Mouse (Mus musculus) limb, embryonic 15.5 days (tissue): Measurements from ENCODE around the gene Aff3. TPM values are rescaled to one million over a fixed set of nuclear protein-coding genes. Genes with fewer than 3 reads are reported as not detected.

Source experiments
- ATAC-seq: fragments of 200-750 bp; cut with Nextera tagmentation; 2 replicates; pipeline ENCODE4 v1.8.0; 2017; ENCODE audit warnings: low read depth, moderate TSS enrichment; ENCODE audit not compliant: insufficient number of reproducible peaks, low FRiP score, low TSS enrichment
- H3K27ac ChIP-seq: fragments of 300-500 bp; sonication (generic); 2 replicates; pipeline ENCODE4 v1.5.1; 2015; ENCODE audit warnings: moderate library complexity, mild to moderate bottlenecking, inconsistent platforms
- H3K27me3 ChIP-seq: fragments of 300-500 bp; sonication (generic); 2 replicates; pipeline ENCODE4 v1.6.1; 2015; ENCODE audit warnings: inconsistent platforms
- H3K36me3 ChIP-seq: fragments of 300-500 bp; sonication (generic); 2 replicates; pipeline ENCODE4 v1.6.1; 2015; ENCODE audit warnings: inconsistent platforms
- H3K4me1 ChIP-seq: fragments of 300-500 bp; sonication (generic); 2 replicates; pipeline ENCODE4 v1.6.1; 2015; ENCODE audit warnings: inconsistent platforms
- H3K4me2 ChIP-seq: fragments of 300-500 bp; sonication (generic); 2 replicates; pipeline ENCODE4 v1.6.1; 2015; ENCODE audit warnings: mild to moderate bottlenecking, inconsistent platforms
- H3K4me3 ChIP-seq: fragments of 300-500 bp; sonication (generic); 2 replicates; pipeline ENCODE4 v1.5.1; 2015; ENCODE audit warnings: mild to moderate bottlenecking, inconsistent platforms
- H3K9ac ChIP-seq: fragments of 300-500 bp; sonication (generic); 2 replicates; pipeline ENCODE4 v1.6.1; 2015; ENCODE audit warnings: inconsistent platforms
- H3K9me3 ChIP-seq: fragments of 300-500 bp; sonication (generic); 2 replicates; pipeline ENCODE4 v1.6.1; 2016; ENCODE audit warnings: inconsistent platforms
- WGBS: fragments of 180-500 bp; shearing (Covaris S2); methylation state at CpG from one replicate; pipeline ENCODE4 v1.1.7; 2015; 5-methylcytosine and 5-hydroxymethylcytosine counted together
- polyA plus RNA-seq: library from polyadenylated mRNA; unstranded; fragments of >200 nt; fragmentation: Nextera tagmentation; extraction: Ambion mirVana; gene quantifications from 2 replicates; pipeline ENCODE4 v1.2.1, GENCODE M21; 2015

The Aff3 gene
- polyA plus RNA-seq, 1 experiment from 2014 or later = 12.0 TPM

DNA sequence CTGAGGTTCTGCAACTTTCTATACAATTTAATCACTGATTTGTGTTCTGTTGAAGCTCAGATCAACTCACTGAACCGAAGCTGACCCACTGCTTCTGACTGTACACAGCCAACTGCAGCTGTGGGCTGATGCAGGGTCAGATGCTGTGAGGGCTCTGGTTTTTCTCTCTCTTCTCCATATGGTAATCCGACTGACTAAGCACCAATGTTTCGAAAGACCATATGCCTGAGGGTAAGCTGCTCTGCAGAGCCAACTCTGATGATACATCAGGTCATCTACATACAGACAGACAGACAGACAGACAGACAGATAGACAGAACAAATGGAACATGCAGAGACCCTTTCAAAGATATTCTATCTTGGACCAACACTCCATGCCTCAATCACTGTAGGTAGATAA lies 110.2 kb downstream of the Aff3 start:
- Histone ChIP-seq H3K4me3 (no peak overlapping the region), H3K36me3 (no peaks in the 10 kb centered on the region), H3K4me2 (no peak overlapping the region), H3K9me3 (no peaks in the 10 kb centered on the region), H3K27me3 (no peaks in the 10 kb centered on the region), H3K9ac (no peak overlapping the region), H3K27ac (no peak overlapping the region), H3K4me1 (no peaks in the 10 kb centered on the region)
- WGBS = 73% methylated on average over 3 of the region's 3 CpGs
- ATAC-seq = no peak

DNA sequence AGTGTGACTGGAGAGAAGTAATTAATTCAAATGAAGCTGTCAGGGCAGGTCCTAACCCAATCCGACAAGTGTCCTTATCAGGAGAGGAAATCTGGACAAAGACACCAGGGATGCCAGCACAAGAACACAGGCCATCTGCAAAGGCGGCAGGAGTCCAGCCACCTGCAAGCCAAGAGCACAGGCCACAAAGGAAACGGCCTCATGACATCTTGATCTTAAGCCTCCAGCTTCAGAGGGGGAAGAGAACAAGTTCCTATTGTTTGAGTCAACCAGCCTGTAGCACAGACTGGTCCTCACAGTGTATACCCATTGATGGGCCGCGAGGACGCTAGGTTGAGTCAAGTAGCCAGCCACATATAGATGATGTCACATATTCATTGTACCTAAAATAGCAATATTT lies 111.7 kb downstream of the Aff3 start:
- Histone ChIP-seq H3K4me2 (no peak overlapping the region), H3K9me3 (no peaks in the 10 kb centered on the region), H3K9ac (no peak overlapping the region), H3K27me3 (no peaks in the 10 kb centered on the region), H3K36me3 (no peaks in the 10 kb centered on the region), H3K27ac (no peak overlapping the region), H3K4me3 (no peak overlapping the region), H3K4me1 (peaks cover 7% of the 10 kb centered on the region; the same call in 1 of the 2 replicates)
- 71% methylated on average over 6 of the region's 6 CpGs for WGBS
- no peak for ATAC-seq

DNA sequence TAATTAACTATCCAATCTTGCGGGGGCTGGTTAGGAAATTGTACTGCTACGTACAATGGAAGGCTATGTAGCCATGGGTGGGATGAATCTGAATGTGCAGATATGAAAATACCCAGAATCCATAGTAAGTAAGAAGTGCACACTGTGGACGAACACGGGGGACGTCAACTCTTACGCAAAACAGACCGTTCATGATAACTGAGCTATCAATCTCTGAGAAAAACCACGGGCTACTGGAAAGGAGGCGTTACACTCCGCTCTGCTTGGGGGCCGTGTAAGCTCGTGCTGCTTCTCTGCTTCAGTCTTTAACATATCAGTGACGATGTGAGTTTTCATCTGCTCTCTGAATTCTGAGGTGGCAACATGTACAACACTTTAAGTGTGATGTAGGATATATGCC lies 114.2 kb downstream of the Aff3 start:
- Histone ChIP-seq H3K9ac (no peak overlapping the region), H3K4me1 (peaks cover 24% of the 10 kb centered on the region)
- no peak for ATAC-seq

DNA sequence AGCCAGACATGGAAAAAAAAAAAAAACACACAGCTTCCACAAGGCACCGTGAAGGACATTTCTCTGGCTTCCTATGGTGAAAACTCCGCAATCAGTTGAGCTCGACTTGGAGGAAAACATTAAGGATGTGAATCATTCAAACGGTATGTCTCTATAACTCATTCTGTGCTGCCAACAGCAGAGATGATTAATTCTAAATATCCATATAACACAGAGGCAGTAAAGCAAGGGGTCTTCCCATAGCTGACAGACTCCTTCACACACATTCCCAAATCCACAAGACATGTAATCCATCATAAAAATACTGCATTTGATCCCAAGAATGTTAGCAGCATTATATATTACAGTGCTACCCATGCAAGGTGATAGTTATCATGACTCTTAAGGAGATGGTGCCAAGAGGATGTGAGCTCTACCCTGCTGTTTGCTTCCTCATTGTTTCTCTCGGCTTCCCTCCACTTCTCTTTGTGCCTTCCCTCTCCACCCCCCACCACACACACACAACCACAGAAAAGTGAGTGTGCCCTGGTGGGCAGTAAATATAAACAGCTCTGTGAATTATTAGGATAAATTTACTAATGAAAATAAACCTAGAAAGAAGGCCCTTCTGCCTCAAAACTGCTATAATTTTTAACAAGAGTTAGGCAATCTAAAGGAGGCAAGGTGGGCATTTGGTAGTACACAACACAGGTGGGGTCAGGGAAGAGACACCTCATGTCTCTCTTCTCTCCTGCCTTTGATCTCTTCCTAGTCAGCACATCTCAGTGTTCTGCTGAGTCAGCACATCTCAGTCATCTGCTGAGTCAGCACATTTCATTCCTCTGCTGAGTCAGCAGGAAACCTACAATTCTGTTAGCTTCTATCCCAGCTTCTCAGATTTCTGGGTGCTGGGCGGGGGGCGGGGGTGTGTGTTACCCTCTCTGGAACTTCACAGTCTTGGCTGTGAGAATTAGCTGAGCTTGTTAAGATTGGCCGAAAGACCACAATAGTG lies 115.8 kb downstream of the Aff3 start:
- WGBS = 51% methylated on average over 8 of the region's 8 CpGs
- ATAC-seq = no peak
- Histone ChIP-seq H3K27ac (no peak overlapping the region), H3K4me1 (peaks cover 28% of the 10 kb centered on the region), H3K4me2 (no peak overlapping the region), H3K27me3 (no peaks in the 10 kb centered on the region), H3K36me3 (no peaks in the 10 kb centered on the region), H3K9me3 (no peaks in the 10 kb centered on the region), H3K4me3 (no peak overlapping the region), H3K9ac (no peak overlapping the region)

More for the DNA sequence above, 114.2 kb downstream of the Aff3 start:
- no peaks in the 10 kb centered on the region for H3K36me3 ChIP-seq
- H3K4me2 ChIP-seq = no peak overlapping the region
- 79% methylated on average over 13 of the region's 13 CpGs for WGBS
- no peaks in the 10 kb centered on the region for H3K9me3 ChIP-seq
- H3K27me3 ChIP-seq = no peaks in the 10 kb centered on the region
- no peak overlapping the region for H3K27ac ChIP-seq
- H3K4me3 ChIP-seq = no peak overlapping the region

DNA sequence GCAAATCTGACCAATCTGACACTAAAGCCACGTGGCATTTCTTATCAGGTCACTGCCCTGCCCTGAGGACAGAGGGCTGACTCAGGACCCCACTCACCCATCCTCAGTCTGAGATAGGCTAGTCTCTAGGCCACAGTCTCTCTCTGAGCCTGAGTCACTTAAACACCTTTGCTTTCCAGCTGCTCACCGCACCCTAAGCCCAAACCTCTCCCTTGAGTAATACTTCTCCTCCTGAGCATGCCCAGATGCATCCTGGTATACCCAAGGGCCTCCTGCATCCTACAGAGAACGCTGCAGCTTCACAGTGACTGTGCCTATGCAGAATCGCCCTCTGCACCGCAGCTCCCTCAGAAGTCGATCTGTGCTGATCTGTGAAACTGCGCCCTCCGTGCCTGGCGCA lies 117.1 kb downstream of the Aff3 start:
- Histone ChIP-seq H3K27ac (no peak overlapping the region), H3K36me3 (no peaks in the 10 kb centered on the region), H3K4me2 (no peak overlapping the region), H3K9me3 (no peaks in the 10 kb centered on the region), H3K9ac (no peak overlapping the region), H3K27me3 (no peaks in the 10 kb centered on the region), H3K4me1 (peaks cover 28% of the 10 kb centered on the region), H3K4me3 (no peak overlapping the region)
- no peak for ATAC-seq
- 79% methylated on average over 9 of the region's 9 CpGs for WGBS

DNA sequence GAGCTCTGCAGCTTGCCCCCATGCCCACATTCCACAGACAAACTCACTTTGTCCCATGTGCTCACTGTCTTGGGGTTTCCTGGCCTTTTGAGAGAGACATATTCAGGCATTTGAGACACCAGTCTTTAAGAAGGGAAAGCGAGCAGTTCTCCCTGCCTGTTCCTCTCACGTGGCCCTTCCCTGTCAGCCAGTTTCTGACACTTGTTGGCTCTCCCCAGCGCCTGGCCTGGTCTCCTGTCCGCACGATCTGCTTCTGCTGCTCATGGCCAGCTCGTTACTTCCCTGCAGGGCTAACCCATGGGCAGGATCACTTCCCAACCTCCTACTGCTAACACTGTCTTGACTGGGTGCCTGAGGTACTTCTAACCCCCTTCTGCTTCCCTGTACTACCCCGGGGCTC lies 118.1 kb downstream of the Aff3 start:
- no peak for ATAC-seq
- H3K4me2 ChIP-seq = no peak overlapping the region
- no peak overlapping the region for H3K27ac ChIP-seq
- H3K27me3 ChIP-seq = no peaks in the 10 kb centered on the region
- no peak overlapping the region for H3K4me3 ChIP-seq
- no peak overlapping the region for H3K9ac ChIP-seq
- 52% methylated on average over 7 of the region's 7 CpGs for WGBS
- no peaks in the 10 kb centered on the region for H3K9me3 ChIP-seq
- H3K4me1 ChIP-seq = peaks cover 28% of the 10 kb centered on the region
- H3K36me3 ChIP-seq = no peaks in the 10 kb centered on the region

DNA sequence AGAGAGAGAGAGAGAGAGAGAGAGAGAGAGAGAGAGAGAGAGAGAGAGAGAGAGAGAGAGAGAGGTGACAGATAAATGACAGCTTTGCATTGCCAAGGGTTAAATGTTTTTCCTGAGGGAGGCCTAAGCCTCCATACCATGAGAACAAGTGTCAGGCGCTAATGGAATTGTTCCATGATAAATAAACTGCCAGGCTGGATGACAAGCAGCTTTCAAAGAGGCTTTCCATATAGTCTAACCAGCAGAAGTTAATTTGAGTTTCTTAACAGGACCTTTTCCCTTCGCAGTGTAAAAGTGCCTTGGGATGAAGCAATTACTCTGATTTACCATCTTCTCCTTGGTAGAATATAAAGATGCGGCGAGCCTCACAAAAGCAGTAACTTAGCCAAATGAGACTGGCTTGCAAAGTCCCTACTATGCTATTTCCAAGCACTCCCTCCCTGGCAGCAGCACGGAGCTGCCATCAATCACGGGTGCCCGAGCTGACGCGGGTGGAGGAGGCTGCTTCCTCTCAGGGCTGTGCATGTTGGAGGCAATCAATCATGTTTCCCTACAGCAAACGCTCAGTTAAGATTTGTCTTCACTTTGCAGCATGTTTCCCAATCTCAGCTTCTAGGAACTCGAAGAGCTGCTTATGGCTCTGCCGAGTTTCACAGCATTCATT lies 119.3 kb downstream of the Aff3 start:
- ATAC-seq = no peak
- Histone ChIP-seq H3K9me3 (no peaks in the 10 kb centered on the region), H3K27ac (no peak overlapping the region), H3K4me1 (peaks cover 28% of the 10 kb centered on the region), H3K4me3 (no peak overlapping the region), H3K36me3 (no peaks in the 10 kb centered on the region), H3K9ac (no peak overlapping the region), H3K4me2 (no peak overlapping the region), H3K27me3 (no peaks in the 10 kb centered on the region)
- 18% methylated on average over 12 of the region's 12 CpGs for WGBS

DNA sequence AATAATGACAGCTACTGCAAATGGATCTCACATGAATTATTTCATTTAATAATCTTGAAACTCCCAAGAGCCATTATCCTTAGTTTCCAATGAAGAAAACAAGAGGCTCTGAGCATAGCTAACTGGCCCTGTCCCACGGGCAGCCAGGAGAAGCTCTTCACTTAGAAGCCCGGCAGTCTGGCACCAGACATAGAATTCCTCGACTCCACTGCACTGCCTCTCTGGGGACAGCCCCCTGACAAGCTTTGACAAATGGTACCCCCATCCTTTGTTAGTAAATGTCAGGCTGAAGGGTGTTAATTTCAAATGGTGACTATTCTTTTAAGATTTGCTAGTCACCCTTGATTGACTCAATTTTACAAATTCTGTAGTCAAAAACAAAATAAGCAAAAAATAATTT lies 120.3 kb downstream of the Aff3 start:
- H3K4me1 ChIP-seq = peaks cover 28% of the 10 kb centered on the region
- H3K9ac ChIP-seq = no peak overlapping the region
- no peaks in the 10 kb centered on the region for H3K36me3 ChIP-seq
- no peak overlapping the region for H3K27ac ChIP-seq
- 38% methylated on average over 3 of the region's 3 CpGs for WGBS
- no peak overlapping the region for H3K4me3 ChIP-seq
- ATAC-seq = no peak
- no peaks in the 10 kb centered on the region for H3K9me3 ChIP-seq
- H3K4me2 ChIP-seq = no peak overlapping the region
- no peaks in the 10 kb centered on the region for H3K27me3 ChIP-seq

DNA sequence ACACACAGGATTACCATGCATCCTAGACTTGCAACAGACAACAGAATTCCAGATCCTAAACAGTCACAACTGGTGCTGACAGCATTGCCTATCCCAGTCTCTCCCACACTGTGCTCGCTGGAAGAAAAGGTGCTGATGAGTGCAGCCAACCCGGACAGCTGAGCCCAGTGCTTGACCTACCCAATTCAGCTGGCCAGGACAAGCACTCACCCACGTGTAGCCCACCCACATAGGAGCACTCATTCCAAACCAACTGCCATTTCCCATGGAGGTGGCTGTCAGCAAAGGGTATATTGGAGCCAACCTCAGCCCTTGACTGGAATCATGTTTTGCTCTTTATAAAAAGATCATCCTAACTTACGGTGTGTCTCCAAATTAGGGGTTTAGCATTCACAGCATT lies 123.2 kb downstream of the Aff3 start:
- peaks cover 15% of the 10 kb centered on the region for H3K4me1 ChIP-seq
- WGBS = 67% methylated on average over 4 of the region's 4 CpGs
- ATAC-seq = no peak

DNA sequence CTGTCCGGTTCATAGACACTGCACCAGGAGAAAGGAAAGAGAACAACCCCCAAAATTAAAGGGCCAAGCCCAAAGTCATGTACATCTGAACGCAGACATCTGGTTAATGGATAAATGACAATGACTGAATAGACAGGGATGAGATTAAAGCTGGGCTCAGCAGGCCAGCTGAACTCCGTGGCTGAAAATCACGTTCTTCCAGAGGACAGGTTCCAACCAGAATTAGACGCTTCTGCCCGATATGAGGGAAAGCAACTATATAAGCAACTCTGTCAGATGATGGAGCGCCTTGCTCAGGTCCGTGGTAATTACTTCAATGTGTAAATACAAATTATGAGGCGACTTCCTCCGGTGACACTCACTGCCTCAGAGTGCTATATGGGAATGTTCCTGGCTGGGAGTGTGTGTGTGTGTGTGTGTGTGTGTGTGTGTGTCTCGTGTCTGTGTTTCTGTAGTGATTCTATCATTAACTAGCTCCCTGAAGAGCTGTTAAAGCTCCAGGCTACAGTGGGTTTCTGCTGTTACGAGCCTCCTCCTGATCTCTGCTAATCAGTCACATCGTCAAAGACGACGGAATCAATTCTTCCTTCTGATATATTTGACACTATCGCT lies 127.7 kb downstream of the Aff3 start:
- Histone ChIP-seq H3K27me3 (no peaks in the 10 kb centered on the region), H3K4me1 (0 out of 2 replicates have a peak, but pooled peaks cover 4% of the 10 kb centered on the region), H3K36me3 (peaks cover 7% of the 10 kb centered on the region; the same call in 1 of the 2 replicates), H3K4me3 (no peak overlapping the region), H3K27ac (no peak overlapping the region), H3K4me2 (no peak overlapping the region), H3K9ac (no peak overlapping the region), H3K9me3 (no peaks in the 10 kb centered on the region)
- ATAC-seq = no peak
- 43% methylated on average over 16 of the region's 16 CpGs for WGBS

More for the DNA sequence above, 123.2 kb downstream of the Aff3 start:
- Histone ChIP-seq H3K4me2 (no peak overlapping the region), H3K9me3 (no peaks in the 10 kb centered on the region), H3K9ac (no peak overlapping the region), H3K27me3 (no peaks in the 10 kb centered on the region), H3K36me3 (no peaks in the 10 kb centered on the region), H3K27ac (no peak overlapping the region), H3K4me3 (no peak overlapping the region)

DNA sequence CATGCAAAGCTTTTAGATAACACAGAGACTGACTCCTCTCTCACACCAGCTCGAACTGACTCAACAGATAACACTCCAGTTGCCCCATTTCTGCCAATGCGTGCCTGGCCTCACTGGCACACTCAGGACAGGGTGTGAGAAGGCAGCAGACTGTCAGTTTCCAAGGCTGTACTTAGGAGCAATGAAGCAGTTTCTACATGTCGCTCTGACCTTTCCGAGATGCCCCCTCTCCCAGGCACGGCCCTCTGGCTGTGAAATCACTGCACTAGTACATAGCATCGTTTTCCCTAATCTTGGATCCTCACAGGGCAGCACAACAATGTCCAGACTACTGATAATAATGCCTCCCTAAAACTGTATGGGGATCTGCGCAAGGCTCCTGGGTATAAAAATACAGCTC lies 132.2 kb downstream of the Aff3 start:
- 0 out of 2 replicates have a peak, but pooled peaks cover 7% of the 10 kb centered on the region for H3K4me1 ChIP-seq
- H3K4me3 ChIP-seq = no peak overlapping the region
- H3K36me3 ChIP-seq = peaks cover 7% of the 10 kb centered on the region; the same call in 1 of the 2 replicates
- no peak for ATAC-seq
- no peaks in the 10 kb centered on the region for H3K27me3 ChIP-seq
- H3K9ac ChIP-seq = no peak overlapping the region
- H3K4me2 ChIP-seq = no peak overlapping the region
- H3K9me3 ChIP-seq = no peaks in the 10 kb centered on the region
- H3K27ac ChIP-seq = no peak overlapping the region
- 87% methylated on average over 7 of the region's 7 CpGs for WGBS

DNA sequence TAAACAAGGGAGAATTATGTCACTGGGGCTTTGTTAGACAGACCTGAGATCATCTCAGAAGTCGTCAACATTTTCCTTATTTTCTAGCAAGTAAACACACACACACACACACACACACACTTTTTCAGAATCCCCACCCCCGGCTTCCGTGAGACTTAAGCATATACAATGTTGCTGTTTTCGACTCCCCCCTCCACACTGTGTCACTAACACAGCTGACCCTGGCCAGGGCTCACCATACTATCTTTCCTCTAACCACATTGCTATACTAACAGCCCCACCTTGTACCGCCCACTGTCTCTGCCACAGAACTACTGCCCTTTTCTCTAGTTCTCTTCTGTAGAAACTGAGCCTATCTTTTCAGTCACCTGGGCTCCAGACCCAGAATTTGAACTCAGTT lies 136.1 kb downstream of the Aff3 start:
- no peak overlapping the region for H3K9ac ChIP-seq
- H3K36me3 ChIP-seq = peaks cover 16% of the 10 kb centered on the region
- H3K27ac ChIP-seq = no peak overlapping the region

More for the DNA sequence above, 136.1 kb downstream of the Aff3 start:
- Histone ChIP-seq H3K9me3 (no peaks in the 10 kb centered on the region), H3K27me3 (no peaks in the 10 kb centered on the region), H3K4me3 (no peak overlapping the region), H3K4me2 (no peak overlapping the region), H3K4me1 (0 out of 2 replicates have a peak, but pooled peaks cover 3% of the 10 kb centered on the region)
- ATAC-seq = no peak
- WGBS = 82% methylated on average over 5 of the region's 5 CpGs
